Mouse (Mus musculus): Measurements from ENCODE around the gene Spdl1. TPM values are rescaled to one million over a fixed set of nuclear protein-coding genes. Genes with fewer than 3 reads are reported as not detected.

The Spdl1 gene
- total RNA-seq, 2 experiments from 2014 or later: 0.23 to 0.35 TPM

DNA sequence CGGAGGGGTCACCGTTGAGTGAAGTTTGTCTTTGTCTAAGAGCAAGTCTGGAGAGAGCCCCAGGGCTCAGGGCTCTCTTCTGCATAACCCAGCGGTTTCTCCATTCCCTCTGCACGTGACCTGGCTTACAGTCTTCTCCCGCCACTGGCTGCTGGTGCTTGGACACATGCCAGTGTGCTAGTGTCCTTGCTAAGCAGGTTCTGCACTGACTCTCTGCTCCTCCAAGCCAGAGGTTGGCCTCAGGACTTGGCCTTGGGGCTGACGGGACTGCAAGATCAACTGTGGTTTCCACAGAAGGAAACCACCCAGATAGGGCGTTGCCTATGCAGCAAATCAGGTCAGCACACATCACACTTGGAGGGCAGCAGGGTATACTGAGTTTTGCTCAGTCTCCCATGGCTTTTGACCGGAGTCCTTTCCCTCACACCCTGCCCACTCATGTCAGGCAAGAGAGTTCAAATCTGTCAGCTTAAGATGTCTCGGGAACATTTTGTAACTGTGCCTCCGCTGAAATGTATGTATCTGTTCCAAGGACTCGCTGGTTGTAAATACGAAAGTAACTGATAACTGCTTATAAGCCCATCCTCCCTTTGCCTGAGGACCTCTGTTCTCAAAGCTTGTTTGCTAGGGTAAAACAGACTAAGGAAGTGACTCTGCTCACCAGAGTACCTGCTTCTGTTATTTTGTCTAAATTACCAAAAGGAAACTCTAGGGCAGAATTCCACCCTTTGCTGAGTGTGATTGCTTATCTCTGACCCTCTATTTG, 62.0 kb downstream of the Spdl1 start:
- intact Hi-C loops (cut with DNase I): no loop called here
- TF ChIP-seq CTCF (IDR thresholded peaks at IDR 0.05): no peak
- DNase-seq (ENCODE audit: extremely low spot score in 1 of 2, low spot score in 2 of 2): no peak
- Histone ChIP-seq H3K4me3 (no peak overlapping the region), H3K27ac (no peak overlapping the region)

DNA sequence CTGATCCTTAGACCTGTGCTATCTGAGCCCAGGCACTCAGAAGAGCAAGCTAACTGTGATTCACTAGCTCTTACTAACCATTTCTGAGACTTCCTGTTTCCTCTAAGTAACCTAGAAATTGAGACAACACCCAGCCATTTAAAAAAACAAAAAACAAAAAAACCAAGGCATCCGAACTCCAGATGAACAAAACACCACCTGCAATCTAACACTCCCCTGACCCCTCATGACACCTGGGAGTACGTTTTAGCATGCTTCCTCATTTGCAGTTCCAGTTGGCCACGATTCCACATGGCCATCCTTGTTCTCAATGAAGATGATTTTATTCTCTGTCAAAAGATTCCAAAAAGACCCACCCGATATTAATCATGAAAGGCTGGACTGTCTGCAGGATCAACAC, 62.8 kb downstream of the Spdl1 start:
- no peak for DNase-seq (ENCODE audit: extremely low spot score in 1 of 2, low spot score in 2 of 2)
- Histone ChIP-seq H3K27ac (no peak overlapping the region), H3K4me3 (no peak overlapping the region)
- intact Hi-C loops (cut with DNase I): no loop called here
- TF ChIP-seq CTCF (IDR thresholded peaks at IDR 0.05): no peak

DNA sequence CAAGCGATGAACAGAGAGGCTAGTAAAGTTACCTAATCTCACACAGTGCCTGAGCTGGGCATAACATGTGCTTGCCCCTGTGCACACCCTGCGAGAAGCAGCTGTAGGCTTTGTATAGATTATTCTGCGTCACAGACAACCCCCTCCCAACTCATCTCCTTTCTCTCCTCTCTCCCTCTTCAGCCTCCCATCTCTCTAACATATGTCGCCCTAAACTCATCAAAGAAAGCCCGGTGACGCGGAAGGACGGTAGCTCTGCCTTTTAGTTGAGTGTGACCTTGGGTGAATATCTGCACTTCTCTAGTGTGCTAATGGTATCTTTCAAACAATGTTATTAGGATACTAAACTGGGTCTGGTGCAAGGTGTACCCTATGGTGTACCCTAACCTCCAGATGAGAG, 63.5 kb downstream of the Spdl1 start:
- no peak for DNase-seq (ENCODE audit: extremely low spot score in 1 of 2, low spot score in 2 of 2)
- intact Hi-C loops (cut with DNase I): no loop called here
- no peak for TF ChIP-seq CTCF (IDR thresholded peaks at IDR 0.05)
- no peak overlapping the region for H3K4me3 ChIP-seq
- no peak overlapping the region for H3K27ac ChIP-seq

DNA sequence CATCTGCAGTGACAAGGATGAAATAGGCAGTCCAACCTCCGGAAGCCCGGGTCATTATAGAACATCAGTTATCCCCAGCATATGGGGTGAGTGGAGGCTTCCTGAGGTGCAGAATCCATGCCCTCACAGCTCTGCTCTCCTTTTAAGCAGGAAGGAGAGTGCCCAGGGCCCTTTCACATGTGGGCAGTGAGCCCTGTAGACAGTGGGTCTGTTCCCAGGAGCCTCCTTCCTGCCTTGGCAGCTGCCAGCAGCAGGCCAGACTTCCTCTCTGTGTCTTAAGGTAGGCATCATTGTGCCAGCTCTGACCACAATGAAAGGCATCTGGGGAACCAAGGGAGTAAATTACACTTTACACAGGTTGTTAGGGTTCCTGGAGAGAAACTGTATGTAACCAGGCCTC, 64.0 kb downstream of the Spdl1 start:
- Histone ChIP-seq H3K4me3 (no peak overlapping the region), H3K27ac (no peak overlapping the region)
- TF ChIP-seq CTCF (IDR thresholded peaks at IDR 0.05): no peak
- intact Hi-C loops (cut with DNase I): no loop called here
- DNase-seq (ENCODE audit: extremely low spot score in 1 of 2, low spot score in 2 of 2): no peak

DNA sequence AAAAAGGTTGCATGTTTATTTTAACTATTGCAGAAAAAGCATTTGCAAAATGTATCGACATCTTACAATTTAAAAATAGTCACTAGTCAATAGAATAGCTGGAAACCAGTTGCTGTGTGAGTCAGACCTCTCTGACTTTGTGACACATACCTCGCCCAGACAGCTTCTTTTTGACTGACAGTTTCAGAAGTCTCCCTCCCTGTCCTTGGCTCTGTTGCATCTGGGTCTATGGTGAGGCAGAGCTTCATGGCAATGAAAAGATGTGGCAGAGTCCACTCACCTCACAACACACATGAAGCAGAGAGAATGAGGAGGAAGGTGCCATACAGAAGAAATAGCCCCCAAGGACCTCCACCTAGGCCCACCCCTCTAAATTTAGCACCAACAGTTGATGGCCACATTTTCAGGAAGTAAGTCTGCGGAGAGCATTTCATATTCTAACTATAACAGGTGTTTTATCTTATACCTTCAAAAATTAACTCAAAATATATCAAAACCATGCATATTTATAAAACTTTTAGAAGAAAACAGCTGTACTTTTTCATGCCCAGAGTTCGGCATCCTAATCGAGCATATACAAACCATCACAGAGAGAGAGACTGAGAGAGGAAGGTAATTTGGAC, 69.6 kb downstream of the Spdl1 start:
- no peak overlapping the region for H3K27ac ChIP-seq
- DNase-seq (ENCODE audit: extremely low spot score in 1 of 2, low spot score in 2 of 2): no peak
- intact Hi-C loops (cut with DNase I): no loop called here
- no peak overlapping the region for H3K4me3 ChIP-seq
- no peak for TF ChIP-seq CTCF (IDR thresholded peaks at IDR 0.05)

DNA sequence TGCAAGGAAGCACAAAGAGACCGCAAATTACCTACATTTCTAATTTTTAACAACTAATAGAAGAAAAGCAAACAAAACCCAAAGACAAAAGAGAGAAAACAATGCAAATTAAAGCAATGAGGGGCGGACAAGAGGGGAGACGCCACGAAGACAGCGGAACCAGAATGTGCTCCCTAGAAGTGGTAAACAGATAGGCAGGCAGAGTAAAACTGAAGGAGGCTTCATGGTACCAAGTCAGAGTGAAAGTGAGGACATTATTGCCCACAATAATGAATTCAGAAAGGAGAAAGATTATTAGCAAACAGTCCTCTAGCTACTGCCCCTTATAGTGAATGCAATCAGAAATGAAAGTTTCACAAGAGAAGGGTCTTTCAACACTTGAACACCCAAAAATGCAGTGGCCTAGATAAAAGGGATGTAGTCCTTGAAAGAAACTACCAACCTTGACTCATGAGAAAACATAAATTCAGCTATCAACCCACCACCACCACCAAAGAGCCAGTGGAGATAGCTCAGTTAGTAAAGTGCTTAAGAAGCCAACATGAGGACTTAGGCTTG, 70.8 kb downstream of the Spdl1 start:
- Histone ChIP-seq H3K27ac (no peak overlapping the region), H3K4me3 (no peak overlapping the region)
- intact Hi-C loops (cut with DNase I): no loop called here
- no peak for DNase-seq (ENCODE audit: extremely low spot score in 1 of 2, low spot score in 2 of 2)
- no peak for TF ChIP-seq CTCF (IDR thresholded peaks at IDR 0.05)

DNA sequence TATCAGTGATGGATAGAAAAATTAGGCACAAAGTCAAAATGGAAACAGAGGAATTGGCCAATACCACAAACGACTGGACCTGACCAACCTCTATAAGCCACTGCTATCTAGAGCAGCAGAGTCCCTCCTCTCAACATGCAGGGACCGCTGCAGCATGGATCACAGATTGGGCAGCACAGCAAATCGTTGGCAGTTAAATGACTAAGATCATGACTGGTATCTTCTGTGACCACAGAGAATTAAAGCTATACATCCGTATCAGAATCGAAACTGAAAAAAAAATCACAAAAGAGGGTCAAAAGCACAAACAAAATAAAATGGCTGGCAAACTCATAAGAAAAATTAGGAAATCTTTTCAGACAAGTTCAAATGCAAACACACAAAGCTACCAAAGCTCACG, 71.3 kb downstream of the Spdl1 start:
- intact Hi-C loops (cut with DNase I): no loop called here
- no peak overlapping the region for H3K27ac ChIP-seq
- TF ChIP-seq CTCF (IDR thresholded peaks at IDR 0.05): no peak
- no peak for DNase-seq (ENCODE audit: extremely low spot score in 1 of 2, low spot score in 2 of 2)
- no peak overlapping the region for H3K4me3 ChIP-seq

DNA sequence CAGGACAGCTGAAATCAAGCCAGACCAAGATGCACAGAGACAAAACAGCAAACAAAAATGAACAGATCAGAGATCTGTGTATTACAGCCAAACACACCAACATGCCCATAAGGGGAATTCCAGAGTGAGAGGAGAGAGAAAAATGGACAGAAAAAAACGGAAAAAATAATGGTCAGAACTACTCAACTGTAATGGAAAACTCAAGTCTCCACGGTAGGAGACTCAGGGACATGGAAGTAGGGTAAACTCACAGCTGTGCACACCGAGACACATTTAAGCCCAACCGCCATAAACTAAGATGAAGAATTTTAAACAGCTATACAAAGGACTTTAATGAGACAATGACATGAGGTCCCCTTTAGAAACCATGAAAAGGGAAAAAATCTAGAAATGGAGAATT, 73.9 kb downstream of the Spdl1 start:
- TF ChIP-seq CTCF (IDR thresholded peaks at IDR 0.05): no peak
- intact Hi-C loops (cut with DNase I): no loop called here
- no peak overlapping the region for H3K27ac ChIP-seq
- no peak overlapping the region for H3K4me3 ChIP-seq
- DNase-seq (ENCODE audit: extremely low spot score in 1 of 2, low spot score in 2 of 2): no peak

Other genes with a start within 250 kb of the Spdl1 start
- gene Dock2, start 49.7 kb downstream of the Spdl1 start, total RNA-seq (2021): 1 to 10 TPM; 2.7 to 3.8 TPM

All from left cerebral cortex, adult 2 months (tissue).